Mouse (Mus musculus) spleen, postnatal 36 days (tissue): Measurements from ENCODE around the gene Tent5b.

ENCODE experiments used
- DNase-seq, 2 experiments: peaks; one replicate each; pipeline ENCODE4 v3.0.0; 2022; ENCODE audit warnings: low spot score in 2 of 2, mixed read lengths in 1 of 2

Tent5b gene

GRCm38 (mm10) chr4:133479458-133480184, at the start of gene Tent5b:
Gene Tent5b, plus strand, starts transcription at chr4:133480132.
- peak; percentile 92 to 93 for DNase-seq

- no peak for DNase-seq
These were observed 48.4 kb upstream of the Tent5b start for GRCm38 (mm10) chr4:133431508-133431907.

- no peak for DNase-seq
These were observed 47.3 kb upstream of the Tent5b start for GRCm38 (mm10) chr4:133432560-133433171.

GRCm38 (mm10) chr4:133435921-133436320, 44.0 kb upstream of the Tent5b start:
- no peak for DNase-seq

- no peak for DNase-seq
These were observed 40.2 kb upstream of the Tent5b start for GRCm38 (mm10) chr4:133439460-133440376.

- DNase-seq: no peak
These were observed 39.5 kb upstream of the Tent5b start for GRCm38 (mm10) chr4:133440377-133440795.

GRCm38 (mm10) chr4:133442194-133442593, 37.7 kb upstream of the Tent5b start:
- no peak for DNase-seq

- DNase-seq: no peak
These were observed 36.8 kb upstream of the Tent5b start for GRCm38 (mm10) chr4:133443085-133443484.

GRCm38 (mm10) chr4:133445727-133446126, 34.2 kb upstream of the Tent5b start:
- no peak for DNase-seq

GRCm38 (mm10) chr4:133447366-133447765, 32.6 kb upstream of the Tent5b start:
- no peak for DNase-seq

- no peak for DNase-seq
These were observed 32.0 kb upstream of the Tent5b start for GRCm38 (mm10) chr4:133447967-133448366.

GRCm38 (mm10) chr4:133448708-133449388, 31.1 kb upstream of the Tent5b start:
- DNase-seq: peak in 1 of 2 experiments; percentile 30

GRCm38 (mm10) chr4:133449726-133450125, 30.2 kb upstream of the Tent5b start:
- peak in 1 of 2 experiments; percentile 19 for DNase-seq

- DNase-seq: peak; percentile 60 to 76
These were observed 28.4 kb upstream of the Tent5b start for GRCm38 (mm10) chr4:133451536-133451935.

GRCm38 (mm10) chr4:133452433-133452832, 27.5 kb upstream of the Tent5b start:
- no peak for DNase-seq

- no peak for DNase-seq
These were observed 21.9 kb upstream of the Tent5b start for GRCm38 (mm10) chr4:133458044-133458443.

- no peak for DNase-seq
These were observed 19.9 kb upstream of the Tent5b start for GRCm38 (mm10) chr4:133460006-133460405.

- no peak for DNase-seq
These were observed 19.1 kb upstream of the Tent5b start for GRCm38 (mm10) chr4:133460796-133461325.

- no peak for DNase-seq
These were observed 18.6 kb upstream of the Tent5b start for GRCm38 (mm10) chr4:133461362-133461761.

GRCm38 (mm10) chr4:133463184-133463583, 16.7 kb upstream of the Tent5b start:
- DNase-seq: no peak

- peak; percentile 50 to 65 for DNase-seq
These were observed 11.9 kb upstream of the Tent5b start for GRCm38 (mm10) chr4:133468080-133468479.
